Mouse (Mus musculus): ENCODE results near the gene 1700001K19Rik. TPM values are rescaled to one million over a fixed set of nuclear protein-coding genes. Genes with fewer than 3 reads are reported as not detected.
"Not testable (repeated sequence)": the region's sequence is repeated elsewhere in the genome, so short reads cannot be mapped to it uniquely, and the experiment has no call there.

The 1700001K19Rik gene
- total and polyA plus RNA-seq, 2 experiments from 2014 or later: not detected

- WGBS: 90% methylated on average over 1 of the region's 1 CpGs
- H3K4me1 ChIP-seq (ENCODE audit: insufficient read depth, low read length): no peaks in the 10 kb centered on the region; the same call in 1 of the 2 replicates
- ATAC-seq (ENCODE audit: low FRiP score) (no peak), DNase-seq (ENCODE audit: low spot score) (no peak)
- no peaks in the 10 kb centered on the region for H3K9me3 ChIP-seq (ENCODE audit: low read length)
- H3K9ac ChIP-seq (replicated peaks; ENCODE audit: low read length, poor library complexity, severe bottlenecking): no peak overlapping the region
- no peak overlapping the region for H3K27ac ChIP-seq (ENCODE audit: low read depth, low read length)
- TF ChIP-seq CTCF (IDR thresholded peaks at IDR 0.05): no peak
- H3K27me3 ChIP-seq (ENCODE audit: insufficient read depth, low read length): no peaks in the 10 kb centered on the region
- H3K4me3 ChIP-seq (ENCODE audit: low read depth, low read length): no peak overlapping the region
- H3K4me2 ChIP-seq (ENCODE audit: low read depth, low read length, poor library complexity, severe bottlenecking): no peak overlapping the region
- H3K36me3 ChIP-seq (ENCODE audit: insufficient read depth, low read length): 0 out of 2 replicates have a peak, but pooled peaks cover 5% of the 10 kb centered on the region
These were observed 15.7 kb upstream of the 1700001K19Rik start for GRCm38 (mm10) chr12:110698080-110698479.

- Histone ChIP-seq H3K27ac (ENCODE audit: low read depth, low read length) (no peak overlapping the region), H3K9ac (replicated peaks; ENCODE audit: low read length, poor library complexity, severe bottlenecking) (no peak overlapping the region), H3K4me1 (ENCODE audit: insufficient read depth, low read length) (no peaks in the 10 kb centered on the region; the same call in 1 of the 2 replicates), H3K4me3 (ENCODE audit: low read depth, low read length) (no peak overlapping the region), H3K27me3 (ENCODE audit: insufficient read depth, low read length) (no peaks in the 10 kb centered on the region), H3K4me2 (ENCODE audit: low read depth, low read length, poor library complexity, severe bottlenecking) (no peak overlapping the region), H3K9me3 (ENCODE audit: low read length) (no peaks in the 10 kb centered on the region), H3K36me3 (ENCODE audit: insufficient read depth, low read length) (0 out of 2 replicates have a peak, but pooled peaks cover 5% of the 10 kb centered on the region)
- TF ChIP-seq CTCF (IDR thresholded peaks at IDR 0.05): no peak
- ATAC-seq (ENCODE audit: low FRiP score) (no peak), DNase-seq (ENCODE audit: low spot score) (no peak)
- 71% methylated on average over 5 of the region's 5 CpGs for WGBS
These were observed 15.0 kb upstream of the 1700001K19Rik start for GRCm38 (mm10) chr12:110697457-110697856.

GRCm38 (mm10) chr12:110696975-110697400, 14.6 kb upstream of the 1700001K19Rik start:
- TF ChIP-seq CTCF (IDR thresholded peaks at IDR 0.05): no peak
- 47% methylated on average over 9 of the region's 9 CpGs for WGBS

GRCm38 (mm10) chr12:110696173-110696974, 14.0 kb upstream of the 1700001K19Rik start:
- H3K9ac ChIP-seq (replicated peaks; ENCODE audit: low read length, poor library complexity, severe bottlenecking): peak overlapping the region; percentile 100
- H3K27me3 ChIP-seq (ENCODE audit: insufficient read depth, low read length): no peaks in the 10 kb centered on the region
- peaks cover 9% of the 10 kb centered on the region; the same call in 1 of the 2 replicates for H3K36me3 ChIP-seq (ENCODE audit: insufficient read depth, low read length)
- TF ChIP-seq CTCF (IDR thresholded peaks at IDR 0.05): no peak
- peak; percentile 97 for DNase-seq (ENCODE audit: low spot score)
- peak; percentile 95 for ATAC-seq (ENCODE audit: low FRiP score)
- H3K4me2 ChIP-seq (ENCODE audit: low read depth, low read length, poor library complexity, severe bottlenecking): peak overlapping the region; percentile 78
- H3K27ac ChIP-seq (ENCODE audit: low read depth, low read length): peak overlapping the region; percentile 99
- peak overlapping the region; percentile 99 for H3K4me3 ChIP-seq (ENCODE audit: low read depth, low read length)
- no peaks in the 10 kb centered on the region for H3K9me3 ChIP-seq (ENCODE audit: low read length)
- no peaks in the 10 kb centered on the region; the same call in 1 of the 2 replicates for H3K4me1 ChIP-seq (ENCODE audit: insufficient read depth, low read length)
- WGBS: under 1% methylated on average over 80 of the region's 89 CpGs

More at GRCm38 (mm10) chr12:110696975-110697400, 14.6 kb upstream of the 1700001K19Rik start:
- Histone ChIP-seq H3K4me1 (ENCODE audit: insufficient read depth, low read length) (no peaks in the 10 kb centered on the region; the same call in 1 of the 2 replicates), H3K4me2 (ENCODE audit: low read depth, low read length, poor library complexity, severe bottlenecking) (peak overlapping the region; percentile 78), H3K27ac (ENCODE audit: low read depth, low read length) (peak overlapping the region; percentile 99), H3K4me3 (ENCODE audit: low read depth, low read length) (peak overlapping the region; percentile 99), H3K9ac (replicated peaks; ENCODE audit: low read length, poor library complexity, severe bottlenecking) (peak overlapping the region; percentile 75), H3K9me3 (ENCODE audit: low read length) (no peaks in the 10 kb centered on the region), H3K27me3 (ENCODE audit: insufficient read depth, low read length) (no peaks in the 10 kb centered on the region), H3K36me3 (ENCODE audit: insufficient read depth, low read length) (0 out of 2 replicates have a peak, but pooled peaks cover 5% of the 10 kb centered on the region)
- ATAC-seq (ENCODE audit: low FRiP score) (no peak), DNase-seq (ENCODE audit: low spot score) (no peak)

- ATAC-seq (ENCODE audit: low FRiP score) (peak; percentile 79), DNase-seq (ENCODE audit: low spot score) (peak; percentile 75)
- Histone ChIP-seq H3K4me3 (ENCODE audit: low read depth, low read length) (peak overlapping the region; percentile 99), H3K9me3 (ENCODE audit: low read length) (no peaks in the 10 kb centered on the region), H3K36me3 (ENCODE audit: insufficient read depth, low read length) (peaks cover 10% of the 10 kb centered on the region; the same call in 1 of the 2 replicates), H3K27me3 (ENCODE audit: insufficient read depth, low read length) (no peaks in the 10 kb centered on the region), H3K27ac (ENCODE audit: low read depth, low read length) (peak overlapping the region; percentile 99), H3K4me2 (ENCODE audit: low read depth, low read length, poor library complexity, severe bottlenecking) (peak overlapping the region; percentile 48), H3K9ac (replicated peaks; ENCODE audit: low read length, poor library complexity, severe bottlenecking) (peak overlapping the region; percentile 100), H3K4me1 (ENCODE audit: insufficient read depth, low read length) (no peaks in the 10 kb centered on the region; the same call in 1 of the 2 replicates)
- under 1% methylated on average over 55 of the region's 55 CpGs for WGBS
- TF ChIP-seq CTCF (IDR thresholded peaks at IDR 0.05): no peak
These were observed 13.3 kb upstream of the 1700001K19Rik start for GRCm38 (mm10) chr12:110695676-110696171.

- H3K36me3 ChIP-seq (ENCODE audit: insufficient read depth, low read length): peaks cover 25% of the 10 kb centered on the region
- not testable (repeated sequence) for H3K4me1 ChIP-seq (ENCODE audit: insufficient read depth, low read length); H3K4me2 ChIP-seq (ENCODE audit: low read depth, low read length, poor library complexity, severe bottlenecking); H3K9me3 ChIP-seq (ENCODE audit: low read length); ATAC-seq (ENCODE audit: low FRiP score); H3K9ac ChIP-seq (replicated peaks; ENCODE audit: low read length, poor library complexity, severe bottlenecking); DNase-seq (ENCODE audit: low spot score); H3K27ac ChIP-seq (ENCODE audit: low read depth, low read length); H3K4me3 ChIP-seq (ENCODE audit: low read depth, low read length); H3K27me3 ChIP-seq (ENCODE audit: insufficient read depth, low read length)
- WGBS: 72% methylated on average over 5 of the region's 5 CpGs
These were observed 11.0 kb upstream of the 1700001K19Rik start for GRCm38 (mm10) chr12:110693378-110693777.

Data from midbrain, postnatal 0 days (tissue).